Mouse (Mus musculus) cerebellum, adult 2 months (tissue): ENCODE results near the gene Pigu. TPM values are rescaled to one million over a fixed set of nuclear protein-coding genes. Genes with fewer than 3 reads are reported as not detected.

ENCODE experiments used
- DNase-seq, 2 experiments: peaks; one replicate each; pipeline ENCODE4 v3.0.0; 2021
- H3K27ac ChIP-seq: fragments of 200-500 bp; 2 replicates; pipeline ENCODE4 v1.5.1; 2012; ENCODE audit warnings: low read length, control low read depth, inconsistent platforms; ENCODE audit not compliant: insufficient read depth
- H3K27me3 ChIP-seq: fragments of 200-500 bp; 2 replicates; pipeline ENCODE4 v1.6.1; 2012; ENCODE audit warnings: inconsistent platforms, mild to moderate bottlenecking, low read length, moderate library complexity; ENCODE audit not compliant: control insufficient read depth, insufficient read depth
- H3K4me1 ChIP-seq: fragments of 200-500 bp; 2 replicates; pipeline ENCODE4 v1.6.1; 2011; ENCODE audit warnings: low read length; ENCODE audit not compliant: control insufficient read depth, insufficient read depth
- H3K4me3 ChIP-seq: fragments of 200-500 bp; replicated peaks from 2 replicates; pipeline ENCODE3; 2011; ENCODE audit warnings: mild to moderate bottlenecking, low read depth, low read length, control low read depth; ENCODE audit not compliant: insufficient read depth
- CTCF ChIP-seq: fragments of 200-500 bp; IDR thresholded peaks from 2 replicates; pipeline ENCODE4 v1.5.1; 2011; ENCODE audit warnings: low read depth, mild to moderate bottlenecking, control low read depth, low read length, moderate library complexity, borderline replicate concordance; ENCODE audit not compliant: insufficient read depth
- POLR2A ChIP-seq: fragments of 200-500 bp; IDR thresholded peaks from 2 replicates; pipeline ENCODE4 v1.6.1; 2011; ENCODE audit warnings: low read length, control low read depth, borderline replicate concordance; ENCODE audit not compliant: insufficient read depth
- WGBS: fragments of 180-500 bp; shearing (Covaris S2); methylation state at CpG from one replicate; pipeline ENCODE4 v1.1.7; 2018; 5-methylcytosine and 5-hydroxymethylcytosine counted together
- polyA plus RNA-seq: library from polyadenylated mRNA; depleted of rRNA; stranded (reverse); fragments of >200 nt; gene quantifications from 2 replicates; pipeline ENCODE4 v1.2.3, GENCODE M21; 2012

The Pigu gene
- polyA plus RNA-seq, 1 experiment = 38.3 TPM

DNA sequence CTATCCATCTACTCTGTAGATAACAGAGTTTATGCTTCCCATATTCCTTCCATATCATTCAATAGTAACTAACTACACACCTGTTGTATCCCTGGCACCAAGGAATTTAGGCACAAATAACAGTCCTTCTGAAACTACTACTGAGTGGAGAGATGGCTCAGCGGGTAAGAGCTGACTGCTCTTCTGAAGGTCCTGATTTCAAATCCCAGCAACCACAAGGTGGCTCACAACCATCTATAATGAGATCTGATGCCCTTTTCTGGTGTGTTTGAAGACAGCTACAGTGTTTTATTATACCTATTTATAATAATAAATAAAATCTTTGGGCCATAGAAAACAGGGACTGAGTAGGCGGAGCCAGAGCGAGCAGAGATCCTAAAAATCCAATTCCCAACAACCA is 2.8 kb downstream of the Pigu start:
- 90% methylated on average over 3 of the region's 3 CpGs for WGBS

DNA sequence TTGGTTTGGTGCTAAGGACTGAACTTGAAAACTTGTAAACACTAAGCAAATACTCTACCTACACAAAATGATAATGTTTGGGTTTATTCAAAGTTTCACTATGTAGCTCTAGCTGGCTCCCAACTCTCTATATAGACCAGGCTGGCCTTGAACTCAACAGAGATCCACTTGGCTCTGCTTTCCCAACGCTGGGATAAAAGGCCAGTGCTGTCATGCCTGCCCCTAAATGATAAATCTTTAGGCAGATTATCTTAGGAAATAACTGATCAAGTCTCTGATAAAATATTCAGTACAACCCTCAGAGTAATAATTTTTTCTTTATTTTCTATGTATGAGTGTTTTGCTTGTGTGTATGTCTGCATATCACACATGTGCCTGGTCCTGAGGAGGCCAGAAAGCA is 10.6 kb downstream of the Pigu start:
- H3K4me3 ChIP-seq = no peak overlapping the region
- WGBS = 88% methylated on average over 1 of the region's 1 CpGs

More for the DNA sequence above, 2.8 kb downstream of the Pigu start:
- no peaks in the 10 kb centered on the region for H3K4me1 ChIP-seq
- no peak for TF ChIP-seq POLR2A
- no peak for TF ChIP-seq CTCF
- H3K4me3 ChIP-seq = no peak overlapping the region
- no peak for DNase-seq
- H3K27ac ChIP-seq = no peak overlapping the region
- no peaks in the 10 kb centered on the region for H3K27me3 ChIP-seq

GRCm38 (mm10) chr2:155340166-155340565 is 17.1 kb downstream of the Pigu start:
- TF ChIP-seq CTCF (no peak), POLR2A (no peak)
- Histone ChIP-seq H3K4me1 (no peaks in the 10 kb centered on the region), H3K4me3 (no peak overlapping the region), H3K27me3 (no peaks in the 10 kb centered on the region), H3K27ac (no peak overlapping the region)
- DNase-seq = no peak

More for the DNA sequence above, 10.6 kb downstream of the Pigu start:
- no peak overlapping the region for H3K27ac ChIP-seq
- TF ChIP-seq POLR2A (no peak), CTCF (no peak)
- no peaks in the 10 kb centered on the region for H3K27me3 ChIP-seq
- DNase-seq = no peak
- H3K4me1 ChIP-seq = no peaks in the 10 kb centered on the region

GRCm38 (mm10) chr2:155336254-155336653 is 21.0 kb downstream of the Pigu start:
- DNase-seq = no peak
- Histone ChIP-seq H3K4me3 (no peak overlapping the region), H3K27ac (no peak overlapping the region), H3K4me1 (no peaks in the 10 kb centered on the region), H3K27me3 (no peaks in the 10 kb centered on the region)
- WGBS = 92% methylated on average over 3 of the region's 3 CpGs
- no peak for TF ChIP-seq POLR2A
- TF ChIP-seq CTCF = no peak

- Histone ChIP-seq H3K4me3 (no peak overlapping the region), H3K27ac (no peak overlapping the region), H3K4me1 (no peaks in the 10 kb centered on the region), H3K27me3 (no peaks in the 10 kb centered on the region)
- TF ChIP-seq CTCF = no peak
- TF ChIP-seq POLR2A = no peak
- DNase-seq = no peak
- 87% methylated on average over 1 of the region's 1 CpGs for WGBS
Observed at GRCm38 (mm10) chr2:155335231-155335630, 22.0 kb downstream of the Pigu start.

DNA sequence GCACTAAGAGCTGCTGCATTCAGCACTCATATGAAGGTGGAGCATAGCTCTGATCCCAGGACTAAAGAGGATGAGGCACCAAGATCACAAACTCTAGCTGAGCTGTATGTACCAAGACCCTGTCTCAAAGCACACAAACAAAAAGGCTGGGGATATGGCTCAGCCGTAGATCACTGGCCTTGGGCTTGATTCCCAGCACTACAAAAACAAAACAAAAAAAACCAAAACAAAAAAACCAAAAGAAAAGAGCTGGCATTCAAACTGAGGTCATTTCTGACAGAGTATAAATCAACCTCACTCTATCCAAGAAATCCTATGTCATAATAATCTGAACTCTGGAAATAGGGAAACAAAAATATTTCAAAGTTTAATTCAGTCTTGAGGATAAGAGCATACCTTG is 23.8 kb downstream of the Pigu start:
- H3K27me3 ChIP-seq = no peaks in the 10 kb centered on the region
- TF ChIP-seq CTCF (no peak), POLR2A (no peak)
- H3K4me3 ChIP-seq = no peak overlapping the region
- H3K27ac ChIP-seq = no peak overlapping the region
- no peaks in the 10 kb centered on the region for H3K4me1 ChIP-seq
- 75% methylated on average over 1 of the region's 1 CpGs for WGBS
- DNase-seq = no peak

DNA sequence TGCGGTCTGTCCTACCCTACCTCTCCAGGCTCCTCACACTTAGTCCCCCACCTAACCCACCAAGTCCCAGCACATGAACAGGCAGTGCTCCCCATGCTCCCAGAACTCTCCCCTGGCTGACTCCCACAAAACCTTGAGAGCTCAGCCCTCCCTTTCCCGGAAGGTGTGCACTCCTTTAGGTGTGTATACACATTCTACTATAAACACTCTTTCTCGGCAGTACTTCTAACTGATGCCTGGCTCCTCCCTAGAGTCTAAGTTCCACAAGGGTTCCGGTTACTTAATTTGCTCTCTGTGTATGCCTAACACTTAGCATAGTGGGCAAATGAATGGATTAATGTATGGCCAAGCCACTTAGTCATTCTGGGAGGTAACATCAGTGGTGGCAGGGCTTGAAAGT is 25.9 kb downstream of the Pigu start:
- H3K27me3 ChIP-seq = no peaks in the 10 kb centered on the region
- no peaks in the 10 kb centered on the region for H3K4me1 ChIP-seq
- H3K27ac ChIP-seq = no peak overlapping the region
- no peak for DNase-seq
- H3K4me3 ChIP-seq = no peak overlapping the region
- TF ChIP-seq CTCF (no peak), POLR2A (no peak)
- WGBS = 90% methylated on average over 4 of the region's 4 CpGs

GRCm38 (mm10) chr2:155330811-155331210 is 26.4 kb downstream of the Pigu start:
- 93% methylated on average over 4 of the region's 4 CpGs for WGBS
- Histone ChIP-seq H3K4me3 (no peak overlapping the region), H3K27me3 (no peaks in the 10 kb centered on the region), H3K27ac (no peak overlapping the region), H3K4me1 (no peaks in the 10 kb centered on the region)
- TF ChIP-seq CTCF = no peak
- DNase-seq = no peak
